Comparison of ENCODE assay signal across 20 mouse cellular contexts in genomic region chr12:82193476-82193875, GRCm38 (mm10).
"Had no signal": no experiment of that assay in that cellular context is flagged by ENCODE, and none has a peak within 500 bp of the region (broad histone marks: within the 10 kb centered on the region; RNA-seq: fewer than 3 reads in every experiment).

No protein-coding gene starts in this region.

- H3K27ac ChIP-seq: kidney, postnatal 0 days; layer of hippocampus, adult 2 months; limb, embryonic 15.5 days; liver, embryonic 14.5 days; macrophage; midbrain, embryonic 12.5 days; midbrain, embryonic 15.5 days; neural tube, embryonic 12.5 days; neural tube, embryonic 15.5 days; stomach, embryonic 15.5 days had no signal

- H3K9ac ChIP-seq: limb, embryonic 15.5 days; liver, embryonic 14.5 days; lung, embryonic 14.5 days; midbrain, embryonic 12.5 days; midbrain, embryonic 15.5 days; neural tube, embryonic 12.5 days; neural tube, embryonic 15.5 days; stomach, embryonic 15.5 days had no signal

- H3K27me3 ChIP-seq: limb, embryonic 15.5 days; midbrain, embryonic 12.5 days; midbrain, embryonic 15.5 days; neural tube, embryonic 12.5 days; neural tube, embryonic 15.5 days; stomach, embryonic 15.5 days had no signal

- H3K4me3 ChIP-seq: layer of hippocampus, adult 2 months; limb, embryonic 15.5 days; midbrain, embryonic 12.5 days; midbrain, embryonic 15.5 days; neural tube, embryonic 12.5 days; neural tube, embryonic 15.5 days; stomach, embryonic 15.5 days had no signal

- H3K36me3 ChIP-seq: limb, embryonic 15.5 days; midbrain, embryonic 12.5 days; midbrain, embryonic 15.5 days; neural tube, embryonic 12.5 days; neural tube, embryonic 15.5 days; stomach, embryonic 15.5 days had no signal

- H3K9me3 ChIP-seq: limb, embryonic 15.5 days; midbrain, embryonic 12.5 days; midbrain, embryonic 15.5 days; neural tube, embryonic 12.5 days; neural tube, embryonic 15.5 days; stomach, embryonic 15.5 days had no signal

- DNase-seq: kidney, postnatal 25 days; layer of hippocampus, adult 9-11 months; liver, postnatal 0 days; lung, embryonic 14.5 days; right cerebral cortex, postnatal 25 days; spleen, adult 18-20 months; thymus, adult 18-20 months; thymus, postnatal 14 days; thymus, postnatal 4 days had no signal

- ATAC-seq: midbrain, embryonic 15.5 days had no signal

- H3K4me2 ChIP-seq: limb, embryonic 15.5 days; liver, embryonic 11.5 days; lung, embryonic 14.5 days; midbrain, embryonic 12.5 days; midbrain, embryonic 15.5 days; neural tube, embryonic 12.5 days; neural tube, embryonic 15.5 days; stomach, embryonic 15.5 days had no signal
